Mouse (Mus musculus): Measurements from ENCODE around the gene Fam24b.

Fam24b gene

GRCm38 (mm10) chr7:131329416-131329815 lies at the start of gene Fam24b:
TSS of gene Fam24b (minus strand) at chr7:131329516.
- no peak for DNase-seq

GRCm38 (mm10) chr7:131371880-131372651 lies 42.8 kb upstream of the Fam24b start:
- DNase-seq: no peak

- no peak for DNase-seq
Measured at GRCm38 (mm10) chr7:131371470-131371860, 42.1 kb upstream of the Fam24b start.

- DNase-seq: peak; percentile 87
Measured at GRCm38 (mm10) chr7:131370648-131371469, 41.5 kb upstream of the Fam24b start, which contains the start of gene Pstk. TSS of gene Pstk (plus strand) at chr7:131371141.

DNA sequence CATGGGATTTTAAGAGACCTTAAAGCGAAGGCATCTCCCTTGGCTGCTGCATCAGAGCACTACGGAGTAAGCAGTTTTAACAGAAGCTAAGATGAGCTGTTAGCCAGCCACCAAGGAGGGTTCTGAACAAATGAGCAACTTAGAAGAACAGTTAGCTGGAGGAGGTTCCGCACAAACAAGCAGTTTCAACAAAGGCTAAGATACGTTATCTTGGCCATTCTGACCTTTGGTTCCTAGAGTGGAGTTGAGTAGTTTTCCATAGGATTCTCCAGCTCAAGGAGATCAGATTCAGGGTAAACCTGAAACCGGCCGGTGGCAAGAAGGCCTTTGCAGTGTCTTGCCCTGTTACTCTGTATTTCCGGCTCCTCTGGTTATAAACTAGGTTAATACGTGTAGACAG lies 34.8 kb upstream of the Fam24b start:
- no peak for DNase-seq

- peak; percentile 95 for DNase-seq
Measured at GRCm38 (mm10) chr7:131362615-131363300, 33.4 kb upstream of the Fam24b start, which contains the start of gene 2310057M21Rik. TSS of gene 2310057M21Rik (minus strand) at chr7:131362759.

GRCm38 (mm10) chr7:131362269-131362614 lies 32.9 kb upstream of the Fam24b start:
- DNase-seq: no peak

- DNase-seq: no peak
Measured at GRCm38 (mm10) chr7:131356105-131356504, 26.8 kb upstream of the Fam24b start.

DNA sequence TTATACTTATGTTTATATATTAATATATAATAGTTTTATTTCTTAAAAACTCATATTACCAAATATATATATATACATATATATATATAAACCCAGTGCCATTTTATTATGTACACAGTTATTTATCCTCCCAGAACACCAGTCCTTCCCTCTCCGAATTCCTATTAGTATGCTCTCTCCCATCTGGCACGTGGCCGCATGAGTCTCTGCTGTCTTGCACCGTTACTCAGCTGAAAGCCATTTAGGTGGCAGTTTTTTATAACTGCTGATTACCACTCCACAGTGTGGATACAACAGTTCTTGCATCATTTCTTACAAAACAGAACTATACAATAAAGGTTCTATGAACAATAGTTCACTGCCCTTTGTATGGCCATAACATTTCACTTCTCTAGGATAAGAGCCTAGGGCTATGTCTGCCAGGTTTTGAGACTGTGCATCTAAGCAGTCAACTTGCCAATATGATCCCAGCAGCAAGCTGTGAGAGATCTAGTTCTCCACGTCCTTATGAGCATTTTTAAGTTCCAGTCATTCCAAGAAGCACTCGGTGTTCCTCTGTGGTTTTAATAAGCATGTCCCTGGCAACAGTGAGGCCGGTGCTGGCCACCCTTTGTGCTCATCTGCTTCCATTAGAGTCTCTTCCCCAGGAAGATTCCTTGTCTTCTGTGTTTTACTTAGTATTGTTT lies 16.7 kb upstream of the Fam24b start:
- DNase-seq: no peak

GRCm38 (mm10) chr7:131337502-131338068 lies 8.3 kb upstream of the Fam24b start:
- DNase-seq: no peak

DNA sequence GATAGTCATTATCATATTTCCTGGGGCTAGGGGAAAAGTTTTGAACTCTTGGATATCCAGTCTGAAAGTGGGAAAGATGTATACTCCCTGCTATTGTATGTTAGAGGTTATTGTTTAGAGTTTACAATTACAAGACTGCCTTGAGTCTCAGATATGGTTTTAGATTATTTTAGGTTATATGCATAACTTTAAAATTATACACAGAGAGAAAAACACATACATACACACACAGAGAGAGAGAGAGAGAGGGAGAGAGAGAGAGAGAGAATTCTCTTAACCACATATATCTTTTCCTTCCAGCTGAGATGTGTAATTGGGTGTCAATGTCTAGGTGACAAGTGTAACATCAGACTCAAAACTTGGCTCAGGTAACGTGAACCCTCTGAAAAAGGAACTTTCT lies 4.2 kb upstream of the Fam24b start, which contains the start of gene Fam24a:
TSS of gene Fam24a (plus strand) at position 301 of the 400 bp plus-strand sequence.
- DNase-seq: no peak

DNA sequence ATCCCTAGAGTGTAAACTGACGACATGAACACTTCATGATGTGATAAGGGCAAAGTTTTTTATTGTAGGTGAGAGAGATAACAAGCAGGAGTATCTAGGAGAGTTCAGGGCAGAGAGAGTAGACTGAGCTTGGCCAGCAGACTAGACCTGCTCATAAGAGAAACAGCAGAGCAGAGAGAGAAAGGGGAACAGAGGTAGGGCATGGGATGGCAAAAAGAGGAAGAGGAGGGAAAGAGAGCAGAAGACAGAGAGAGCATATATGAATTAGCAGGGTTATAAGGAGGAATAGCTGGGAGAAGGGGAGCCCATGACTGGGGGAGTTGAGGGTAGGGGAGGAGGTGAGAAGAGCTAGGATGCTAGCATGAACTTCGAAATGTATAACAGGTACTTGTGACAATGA lies 2.4 kb upstream of the Fam24b start:
- no peak for DNase-seq

- no peak for DNase-seq
Measured at GRCm38 (mm10) chr7:131327054-131327453, 2.3 kb downstream of the Fam24b start.

DNA sequence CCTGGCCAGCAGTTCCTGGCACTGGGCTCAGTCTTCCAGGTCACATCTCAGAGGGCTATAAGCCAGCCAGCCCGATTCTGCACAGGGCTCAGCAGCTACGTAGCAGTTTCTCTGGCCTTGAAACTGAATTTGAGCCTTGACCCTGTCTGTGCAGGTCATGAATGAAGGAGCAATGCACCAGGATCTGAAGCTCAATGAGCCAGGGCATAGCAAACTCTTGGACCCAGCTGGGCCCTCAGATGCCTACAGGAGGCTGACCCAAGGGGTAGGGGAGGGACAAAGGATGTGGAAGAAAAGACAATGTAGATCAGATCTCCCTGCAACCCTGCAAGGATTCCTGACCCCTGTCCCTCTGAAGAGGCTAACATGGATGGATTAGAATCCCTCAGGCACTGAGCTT lies 7.1 kb downstream of the Fam24b start, which contains the start of gene Cuzd1:
TSS of gene Cuzd1 (minus strand) at position 101 of the 400 bp plus-strand sequence.
- no peak for DNase-seq

DNA sequence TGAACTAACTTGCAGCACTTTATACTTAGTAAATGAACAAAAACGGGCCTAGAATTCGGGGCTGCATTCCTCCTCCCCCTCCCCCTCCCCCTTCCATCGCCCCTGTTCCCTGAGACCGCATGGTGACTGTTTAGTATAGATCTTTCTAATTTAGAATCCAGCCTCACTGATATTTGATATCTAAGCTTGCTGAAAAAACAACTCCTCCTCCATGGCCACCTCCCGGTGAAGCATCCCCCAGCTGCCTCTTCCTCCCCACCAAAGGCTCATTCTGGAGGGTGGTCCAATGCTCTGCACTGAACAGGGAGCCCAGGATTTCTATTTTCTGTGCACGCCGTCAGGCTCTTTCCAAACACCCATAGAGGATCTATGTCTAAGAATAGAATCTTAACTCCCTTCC lies 11.0 kb downstream of the Fam24b start:
- no peak for DNase-seq

DNA sequence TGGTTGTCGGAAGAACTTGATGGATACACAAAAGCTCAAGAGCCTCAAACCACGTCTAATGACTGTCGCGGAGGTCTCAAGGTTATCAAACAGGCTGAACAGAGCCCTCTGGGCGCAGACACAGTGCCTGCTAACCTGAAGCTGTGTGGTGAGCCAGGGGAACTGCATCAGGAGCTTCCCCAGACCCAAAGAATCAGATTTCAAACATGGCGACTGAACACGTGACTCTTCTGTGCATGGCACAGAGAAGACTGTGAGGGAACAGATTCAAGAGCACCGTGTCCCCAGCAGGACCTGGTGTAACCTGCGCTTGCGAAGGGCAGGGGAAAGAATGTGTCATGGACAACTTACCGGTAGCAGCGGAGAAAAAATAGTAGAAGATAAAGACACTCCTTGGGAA lies 11.7 kb downstream of the Fam24b start:
- DNase-seq: no peak

DNA sequence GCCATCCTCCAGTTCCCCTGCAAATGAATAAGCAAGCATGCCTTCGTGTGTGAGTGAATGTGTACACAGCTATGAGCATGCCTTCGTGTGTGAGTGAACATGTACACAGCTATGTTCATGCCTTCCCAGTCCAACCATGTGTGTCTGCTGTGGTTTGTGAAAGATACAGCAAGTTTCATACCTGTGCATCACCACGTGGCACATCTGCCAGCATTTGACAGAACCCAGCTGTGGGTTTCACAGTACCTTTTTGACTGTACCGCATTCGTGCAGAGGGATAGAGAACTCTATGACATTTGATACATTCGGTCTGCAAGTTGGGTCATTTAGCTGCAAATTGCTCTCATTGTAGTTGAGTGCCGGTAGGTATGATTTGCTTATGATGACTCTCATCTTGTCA lies 14.8 kb downstream of the Fam24b start:
- DNase-seq: no peak

GRCm38 (mm10) chr7:131306733-131307132 lies 22.6 kb downstream of the Fam24b start:
- DNase-seq: no peak

DNA sequence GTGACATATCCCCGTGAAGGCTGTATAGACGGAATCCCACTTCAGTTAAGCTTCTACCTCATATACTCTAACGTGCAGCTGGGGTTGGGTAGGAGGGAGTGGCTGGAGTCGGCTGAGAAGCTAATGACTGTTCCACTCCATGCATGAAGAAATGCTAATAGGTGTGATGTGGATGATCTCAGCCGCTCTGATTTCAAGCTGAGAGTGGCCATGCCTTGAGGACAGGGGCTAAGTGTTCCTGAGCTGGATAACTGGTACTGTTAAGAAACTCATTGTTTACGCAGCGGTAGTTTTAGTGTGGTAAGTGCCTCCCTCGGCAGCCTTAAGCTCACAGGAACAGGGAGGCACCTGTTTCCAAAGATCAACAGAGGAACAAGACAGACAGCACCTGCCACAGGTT lies 26.0 kb downstream of the Fam24b start:
- peak; percentile 2 for DNase-seq

DNA sequence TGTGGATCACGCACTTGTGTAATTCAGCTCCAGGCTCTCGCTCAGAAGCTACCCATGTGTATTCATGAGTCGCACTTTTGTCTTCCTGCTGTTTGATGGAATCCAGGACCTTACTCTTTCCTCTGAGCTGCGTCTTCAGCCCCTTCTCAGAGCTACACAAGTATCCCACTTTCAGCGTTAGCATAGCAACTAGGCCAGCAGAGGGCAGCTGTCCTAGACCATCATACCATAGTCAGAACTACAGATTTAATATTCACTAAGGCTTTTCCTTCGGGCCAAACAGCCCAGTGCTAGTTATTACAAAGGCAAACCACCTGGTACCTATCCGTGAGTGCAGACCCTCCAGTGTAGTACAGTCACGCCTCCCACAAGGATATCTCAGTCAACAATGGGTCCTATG lies 32.2 kb downstream of the Fam24b start:
- DNase-seq: no peak
